Mouse (Mus musculus) lung, embryonic 16.5 days (tissue): ENCODE measurements around the gene Angptl7. TPM values are rescaled to one million over a fixed set of nuclear protein-coding genes. Genes with fewer than 3 reads are reported as not detected.

Experiments used
- ATAC-seq: fragments of 200-750 bp; cut with Nextera tagmentation; 2 replicates; pipeline ENCODE4 v1.8.0; 2017; ENCODE audit warnings: low read depth, mild to moderate bottlenecking, moderate library complexity
- H3K27ac ChIP-seq: fragments of 300-500 bp; sonication (generic); 2 replicates; pipeline ENCODE4 v1.5.1; 2014; ENCODE audit warnings: mild to moderate bottlenecking, control low read depth, low read length
- H3K27me3 ChIP-seq: fragments of 300-500 bp; sonication (generic); 2 replicates; pipeline ENCODE4 v1.6.1; 2014; ENCODE audit warnings: low read depth, low read length, mixed read lengths; ENCODE audit not compliant: control insufficient read depth, insufficient read depth
- H3K36me3 ChIP-seq: fragments of 300-500 bp; sonication (generic); 2 replicates; pipeline ENCODE4 v1.6.1; 2014; ENCODE audit warnings: low read length; ENCODE audit not compliant: control insufficient read depth, insufficient read depth
- H3K4me1 ChIP-seq: fragments of 300-500 bp; sonication (generic); replicated peaks from 2 replicates; pipeline ENCODE4 v1.6.1; 2014; ENCODE audit warnings: low read length, mixed read lengths; ENCODE audit not compliant: control insufficient read depth, insufficient read depth
- H3K4me2 ChIP-seq: fragments of 300-500 bp; sonication (generic); 2 replicates; pipeline ENCODE4 v1.6.1; 2014; ENCODE audit warnings: low read depth, low read length, control low read depth
- H3K4me3 ChIP-seq: fragments of 300-500 bp; sonication (generic); 2 replicates; pipeline ENCODE4 v1.5.1; 2014; ENCODE audit warnings: mild to moderate bottlenecking, low read length, control low read depth
- H3K9ac ChIP-seq: fragments of 300-500 bp; sonication (generic); 2 replicates; pipeline ENCODE4 v1.6.1; 2014; ENCODE audit warnings: low read length, control low read depth
- H3K9me3 ChIP-seq: fragments of 300-500 bp; sonication (generic); 2 replicates; pipeline ENCODE4 v1.6.1; 2016; ENCODE audit warnings: low read length; ENCODE audit not compliant: control insufficient read depth
- WGBS: fragments of 180-500 bp; shearing (Covaris S2); extraction: QIAGEN DNeasy Blood & Tissue Kit; methylation state at CpG from one replicate; pipeline ENCODE4 v1.1.7; 2014; 5-methylcytosine and 5-hydroxymethylcytosine counted together
- polyA plus RNA-seq: library from polyadenylated mRNA; unstranded; fragments of >200 nt; fragmentation: Nextera tagmentation; extraction: Ambion mirVana; gene quantifications from 2 replicates; pipeline ENCODE4 v1.2.1, GENCODE M21; 2015

The Angptl7 gene
- polyA plus RNA-seq, 1 experiment from 2014 or later = 1.8 TPM

DNA sequence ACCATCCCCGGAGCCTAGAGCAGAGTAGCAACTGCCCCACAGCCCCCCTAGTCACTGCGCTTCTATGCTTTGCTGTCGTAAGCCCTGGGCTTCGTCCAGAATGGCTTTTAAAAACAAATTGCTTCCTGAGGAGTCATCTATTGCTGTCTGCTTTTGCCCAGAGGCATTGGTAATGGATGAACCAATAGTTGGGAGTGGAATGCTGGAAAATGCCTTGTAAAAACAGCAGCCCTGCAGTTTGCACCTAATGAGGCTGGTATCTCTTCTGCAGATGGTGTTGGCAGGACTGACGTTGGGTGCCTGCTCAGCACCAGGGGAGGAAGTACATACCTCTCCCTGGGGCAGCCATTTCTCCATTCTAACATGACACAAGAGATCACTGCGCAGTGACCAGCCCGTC lies 23.3 kb upstream of the Angptl7 start:
- no peak overlapping the region for H3K9ac ChIP-seq
- ATAC-seq = no peak

DNA sequence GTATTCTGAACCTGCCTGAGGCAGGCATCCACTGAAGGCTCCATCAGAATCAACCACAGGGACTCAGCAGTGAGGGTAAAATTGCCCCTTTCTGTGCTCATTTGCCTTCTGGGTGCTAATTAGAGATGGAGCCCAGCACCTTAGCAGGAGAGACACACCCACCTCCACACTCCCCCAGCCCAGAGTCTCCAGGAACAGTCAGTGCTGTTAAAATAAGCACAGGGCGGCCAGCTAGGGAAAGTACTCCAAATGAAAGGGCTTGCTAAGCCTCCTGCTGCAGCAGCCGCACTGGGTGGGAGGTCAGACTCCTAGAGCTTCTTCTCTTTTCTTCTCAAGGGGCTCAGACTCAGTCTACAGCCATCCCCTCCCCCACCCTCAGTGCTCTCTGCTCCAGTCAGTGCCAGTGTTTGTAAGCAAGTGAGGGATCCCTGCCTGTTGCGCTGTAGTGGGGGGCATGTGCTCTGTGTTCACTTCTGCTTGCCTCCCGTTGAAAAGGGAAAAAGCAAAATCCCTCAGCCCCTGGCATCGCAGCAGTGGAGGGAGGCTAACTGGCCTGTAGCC lies 18.1 kb upstream of the Angptl7 start:
- Histone ChIP-seq H3K27ac (no peak overlapping the region), H3K4me1 (no peaks in the 10 kb centered on the region), H3K4me2 (no peak overlapping the region), H3K9ac (no peak overlapping the region), H3K4me3 (no peak overlapping the region), H3K27me3 (no peaks in the 10 kb centered on the region), H3K9me3 (no peaks in the 10 kb centered on the region), H3K36me3 (peaks cover 17% of the 10 kb centered on the region)
- ATAC-seq = no peak
- 52% methylated on average over 5 of the region's 5 CpGs for WGBS

More for the DNA sequence above, 23.3 kb upstream of the Angptl7 start:
- Histone ChIP-seq H3K4me3 (no peak overlapping the region), H3K9me3 (no peaks in the 10 kb centered on the region), H3K36me3 (peaks cover 35% of the 10 kb centered on the region), H3K27me3 (no peaks in the 10 kb centered on the region), H3K27ac (no peak overlapping the region), H3K4me2 (no peak overlapping the region), H3K4me1 (no peaks in the 10 kb centered on the region)
- WGBS = 75% methylated on average over 7 of the region's 7 CpGs

DNA sequence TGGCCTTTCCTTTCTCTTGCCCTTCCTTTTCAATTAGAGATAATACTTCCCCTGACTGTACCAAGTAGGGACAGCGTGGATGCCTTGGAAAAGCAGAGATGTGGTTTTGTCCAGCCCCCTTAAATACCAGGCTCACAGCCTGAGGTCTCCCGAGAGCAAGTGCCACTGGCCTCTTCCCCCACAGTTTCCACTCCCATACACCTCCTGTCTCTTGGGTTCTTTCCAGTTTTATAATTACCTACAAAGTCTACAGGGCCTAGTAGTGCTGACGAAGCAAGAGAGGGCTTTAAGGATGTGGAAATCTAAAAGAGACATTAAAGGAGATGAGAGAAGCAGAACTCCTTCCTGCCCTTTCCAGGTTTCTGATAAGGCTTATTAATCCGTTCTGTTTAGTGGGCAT lies 17.5 kb upstream of the Angptl7 start:
- no peak overlapping the region for H3K9ac ChIP-seq
- peaks cover 17% of the 10 kb centered on the region for H3K36me3 ChIP-seq
- no peak overlapping the region for H3K4me3 ChIP-seq
- H3K4me2 ChIP-seq = no peak overlapping the region
- H3K4me1 ChIP-seq = no peaks in the 10 kb centered on the region
- no peaks in the 10 kb centered on the region for H3K27me3 ChIP-seq
- no peak for ATAC-seq
- WGBS = 63% methylated on average over 4 of the region's 4 CpGs
- H3K9me3 ChIP-seq = no peaks in the 10 kb centered on the region
- no peak overlapping the region for H3K27ac ChIP-seq

DNA sequence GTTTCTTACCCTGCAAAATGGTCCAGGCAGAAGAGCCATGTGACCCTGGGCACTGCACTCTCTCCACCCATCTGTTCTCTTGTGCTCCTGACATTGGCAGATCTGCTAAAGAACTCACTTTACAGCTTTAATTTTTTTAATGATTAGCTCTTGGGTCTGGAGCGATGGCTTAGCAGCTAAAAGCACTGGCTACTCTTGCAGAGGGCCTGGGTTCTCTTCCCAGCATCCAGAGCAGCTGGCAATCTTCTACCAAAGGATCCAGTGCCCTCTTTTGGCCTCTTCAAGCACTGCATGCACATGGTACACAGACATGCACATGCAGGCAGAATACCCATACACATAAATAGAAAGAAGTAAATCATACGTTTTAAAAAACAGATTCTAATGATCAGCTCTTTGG lies 15.1 kb upstream of the Angptl7 start:
- H3K27ac ChIP-seq = no peak overlapping the region

DNA sequence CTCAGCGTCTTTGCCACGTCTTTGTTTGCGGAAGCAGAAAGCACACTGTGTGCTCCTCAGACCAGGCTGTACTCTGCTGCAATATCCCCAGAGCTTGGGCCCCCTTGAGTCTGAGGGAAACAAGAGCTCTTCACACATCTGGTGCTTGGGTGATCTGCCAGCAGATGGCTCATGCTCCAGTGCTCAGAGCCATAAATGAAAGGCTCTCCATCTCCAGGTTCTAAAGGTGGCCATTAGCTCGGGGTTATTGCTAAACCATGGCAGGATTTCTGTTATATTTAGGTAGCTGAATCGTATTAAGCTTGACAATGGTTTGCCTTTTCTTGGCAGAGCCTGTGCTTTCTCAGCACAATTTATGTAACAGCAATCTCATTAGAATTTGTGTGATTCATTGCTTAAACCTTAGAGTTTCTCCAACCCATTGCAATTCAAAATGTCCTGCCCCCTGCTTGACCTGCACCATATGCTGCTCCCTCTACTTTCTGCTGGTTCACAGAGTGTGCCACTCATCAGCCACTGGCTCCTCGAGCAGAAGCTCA lies 12.8 kb upstream of the Angptl7 start:
- no peak overlapping the region for H3K4me3 ChIP-seq
- peak; percentile 47; the same call in 1 of the 2 replicates for ATAC-seq
- no peak overlapping the region for H3K27ac ChIP-seq
- H3K36me3 ChIP-seq = peaks cover 19% of the 10 kb centered on the region
- H3K4me1 ChIP-seq = no peaks in the 10 kb centered on the region
- no peaks in the 10 kb centered on the region for H3K27me3 ChIP-seq
- 65% methylated on average over 6 of the region's 6 CpGs for WGBS
- H3K9ac ChIP-seq = no peak overlapping the region
- H3K9me3 ChIP-seq = no peaks in the 10 kb centered on the region
- H3K4me2 ChIP-seq = no peak overlapping the region

More for the DNA sequence above, 15.1 kb upstream of the Angptl7 start:
- H3K27me3 ChIP-seq = no peaks in the 10 kb centered on the region
- H3K4me3 ChIP-seq = no peak overlapping the region
- no peak overlapping the region for H3K9ac ChIP-seq
- 89% methylated on average over 2 of the region's 2 CpGs for WGBS
- H3K4me2 ChIP-seq = no peak overlapping the region
- no peaks in the 10 kb centered on the region for H3K9me3 ChIP-seq
- no peak for ATAC-seq
- H3K4me1 ChIP-seq = no peaks in the 10 kb centered on the region
- H3K36me3 ChIP-seq = peaks cover 11% of the 10 kb centered on the region

DNA sequence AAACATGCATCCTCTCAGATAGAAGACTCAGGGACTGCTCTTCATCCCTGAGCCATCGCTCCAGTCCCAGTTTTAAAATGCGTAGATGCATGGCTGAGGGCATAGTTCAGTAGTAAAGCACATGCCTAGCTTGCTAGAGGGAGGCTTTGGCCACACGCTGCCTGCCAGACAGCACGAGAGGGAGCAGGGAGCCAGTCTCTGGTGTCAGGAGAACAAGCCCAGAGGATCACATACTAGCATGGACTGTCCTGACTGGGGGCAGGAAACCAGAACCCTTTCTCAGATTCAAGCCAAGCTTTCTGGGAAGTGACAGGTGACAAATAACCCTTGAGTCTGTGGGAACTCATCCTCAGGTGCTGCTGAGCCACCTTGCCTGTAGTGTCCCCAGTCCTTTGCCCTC lies 11.1 kb upstream of the Angptl7 start:
- no peaks in the 10 kb centered on the region for H3K9me3 ChIP-seq
- peaks cover 19% of the 10 kb centered on the region for H3K36me3 ChIP-seq
- no peaks in the 10 kb centered on the region for H3K4me1 ChIP-seq
- no peak overlapping the region for H3K4me2 ChIP-seq
- H3K9ac ChIP-seq = no peak overlapping the region
- H3K27me3 ChIP-seq = no peaks in the 10 kb centered on the region
- H3K4me3 ChIP-seq = no peak overlapping the region
- no peak overlapping the region for H3K27ac ChIP-seq
- 89% methylated on average over 4 of the region's 4 CpGs for WGBS
- no peak for ATAC-seq

DNA sequence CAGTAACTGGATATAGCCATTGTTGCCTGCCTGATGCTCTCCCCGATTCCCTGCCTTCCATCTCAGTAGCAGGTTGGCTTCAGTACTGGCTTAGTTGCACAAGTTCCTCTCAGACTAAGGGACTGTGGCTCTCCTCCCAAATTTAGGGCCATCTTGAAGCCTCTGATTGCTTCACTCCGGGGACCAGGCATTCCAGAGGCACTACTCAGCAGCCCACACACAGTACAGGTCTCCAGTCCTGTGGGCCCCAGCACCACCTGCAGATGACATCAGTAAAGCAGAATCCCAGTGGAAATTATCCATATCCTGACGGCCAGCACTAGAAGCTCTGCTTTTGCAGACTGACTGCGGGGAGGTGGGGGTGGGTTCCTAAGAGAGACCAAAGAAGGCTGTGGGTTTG lies 10.4 kb upstream of the Angptl7 start:
- Histone ChIP-seq H3K9me3 (no peaks in the 10 kb centered on the region), H3K4me2 (no peak overlapping the region), H3K27ac (no peak overlapping the region), H3K4me3 (no peak overlapping the region), H3K36me3 (peaks cover 21% of the 10 kb centered on the region), H3K9ac (no peak overlapping the region), H3K4me1 (no peaks in the 10 kb centered on the region), H3K27me3 (no peaks in the 10 kb centered on the region)
- 88% methylated on average over 4 of the region's 4 CpGs for WGBS
- no peak for ATAC-seq

DNA sequence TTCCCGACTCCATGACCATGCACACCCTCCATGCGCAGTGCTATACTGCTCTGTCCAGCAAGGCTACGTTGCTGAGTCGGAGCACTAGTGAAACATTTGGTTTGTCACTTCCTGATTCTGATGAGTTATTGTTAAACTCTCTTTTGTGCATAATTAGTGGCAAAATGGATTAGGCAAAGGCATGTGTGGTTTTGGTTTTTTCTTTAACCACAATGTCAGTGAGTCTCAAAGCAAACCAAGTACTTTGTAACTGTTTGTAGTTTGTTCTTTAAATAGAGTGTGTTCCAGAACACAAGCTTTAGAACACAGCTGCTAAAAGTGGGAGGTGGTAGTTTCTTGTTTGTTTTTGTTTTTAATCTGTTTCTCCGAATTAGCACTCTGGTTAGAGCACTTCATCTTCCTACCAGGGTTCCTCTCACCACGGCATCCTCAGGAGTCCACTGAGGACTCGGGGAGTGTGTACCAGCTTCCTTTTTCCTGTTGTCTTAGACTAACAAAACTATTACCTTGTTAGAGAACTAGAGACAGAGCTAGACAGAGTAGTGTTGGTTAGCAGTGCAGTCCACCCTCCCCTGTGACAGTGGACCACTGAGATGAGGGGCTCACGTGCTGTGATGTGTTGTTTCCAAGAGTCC lies 9.3 kb upstream of the Angptl7 start:
- Histone ChIP-seq H3K36me3 (peaks cover 14% of the 10 kb centered on the region), H3K9ac (no peak overlapping the region), H3K4me1 (no peaks in the 10 kb centered on the region), H3K27ac (no peak overlapping the region), H3K4me2 (no peak overlapping the region), H3K9me3 (no peaks in the 10 kb centered on the region), H3K27me3 (no peaks in the 10 kb centered on the region), H3K4me3 (no peak overlapping the region)
- no peak for ATAC-seq
- WGBS = 78% methylated on average over 8 of the region's 8 CpGs

DNA sequence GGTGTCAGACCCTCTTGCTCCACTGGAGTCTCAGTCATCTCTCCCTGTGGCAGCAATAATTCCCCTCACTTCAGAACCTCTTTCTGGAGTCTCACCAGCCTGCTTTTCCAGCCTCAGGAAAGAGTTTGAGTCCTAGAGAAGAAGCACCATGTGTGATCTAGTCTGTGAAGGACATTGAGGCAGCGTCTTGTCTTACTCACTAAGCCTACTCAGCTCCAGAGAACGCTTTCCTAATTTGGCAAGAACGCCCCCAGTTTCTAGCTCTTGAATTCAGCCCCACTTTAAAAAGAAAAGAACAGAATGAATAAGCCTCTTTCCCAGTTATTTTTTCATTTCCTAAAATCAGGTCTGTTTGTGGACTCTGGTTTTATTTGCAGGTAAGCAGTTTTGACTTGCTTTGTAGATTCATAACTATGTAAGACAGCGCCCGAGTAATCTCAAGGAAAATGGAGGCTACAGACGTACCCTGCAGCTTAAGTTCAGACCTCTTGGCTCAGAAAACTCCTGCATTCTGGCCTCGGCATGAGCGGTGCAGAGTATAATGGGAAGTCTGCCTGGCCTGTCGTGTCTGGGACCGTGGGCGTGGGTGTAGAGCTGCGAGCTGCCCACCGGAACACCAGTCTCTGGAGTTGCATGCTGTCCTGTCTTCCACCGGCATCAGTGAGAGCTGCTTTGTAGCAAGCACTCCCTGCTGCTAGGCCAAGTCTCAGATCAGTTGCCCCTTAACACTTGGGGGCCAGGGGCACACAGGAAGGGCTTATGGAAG lies 8.0 kb upstream of the Angptl7 start:
- H3K27ac ChIP-seq = no peak overlapping the region
- H3K4me1 ChIP-seq = no peaks in the 10 kb centered on the region; the same call in 1 of the 2 replicates
- H3K9ac ChIP-seq = no peak overlapping the region
- H3K27me3 ChIP-seq = no peaks in the 10 kb centered on the region
- 95% methylated on average over 14 of the region's 14 CpGs for WGBS
- peaks cover 13% of the 10 kb centered on the region for H3K36me3 ChIP-seq
- no peak overlapping the region for H3K4me2 ChIP-seq
- H3K9me3 ChIP-seq = no peaks in the 10 kb centered on the region
- ATAC-seq = no peak
- no peak overlapping the region for H3K4me3 ChIP-seq
